Mouse (Mus musculus) lung, adult 2 months (tissue): Measurements from ENCODE around the gene Esp31. TPM values are rescaled to one million over a fixed set of nuclear protein-coding genes. Genes with fewer than 3 reads are reported as not detected.

ENCODE experiments used
- DNase-seq: peaks from one replicate; pipeline ENCODE4 v3.0.0; 2022
- H3K4me1 ChIP-seq: fragments of 200-500 bp; 2 replicates; pipeline ENCODE4 v1.6.1; 2011; ENCODE audit warnings: low read length; ENCODE audit not compliant: control insufficient read depth, insufficient read depth
- H3K4me3 ChIP-seq: fragments of 200-500 bp; replicated peaks from 2 replicates; pipeline ENCODE3; 2011; ENCODE audit warnings: low read depth, mild to moderate bottlenecking, control low read depth, low read length; ENCODE audit errors: extremely low read depth
- CTCF ChIP-seq: fragments of 200-500 bp; IDR thresholded peaks from 2 replicates; pipeline ENCODE4 v1.5.1; 2011; ENCODE audit warnings: mild to moderate bottlenecking, low read length, control low read depth; ENCODE audit not compliant: insufficient read depth
- POLR2A ChIP-seq: fragments of 200-500 bp; IDR thresholded peaks from 2 replicates; pipeline ENCODE4 v1.6.1; 2011; ENCODE audit warnings: low read depth, mild to moderate bottlenecking, control low read depth, low read length, borderline replicate concordance; ENCODE audit errors: extremely low read depth
- WGBS: fragments of 180-500 bp; shearing (Covaris S2); methylation state at CpG from one replicate; pipeline ENCODE4 v1.1.7; 2018; 5-methylcytosine and 5-hydroxymethylcytosine counted together
- polyA plus RNA-seq: library from polyadenylated mRNA; depleted of rRNA; stranded (reverse); fragments of >200 nt; gene quantifications from 2 replicates; pipeline ENCODE4 v1.2.3, GENCODE M21; 2012; rRNA removed

The Esp31 gene
- not detected in 2 replicates for polyA plus RNA-seq

DNA sequence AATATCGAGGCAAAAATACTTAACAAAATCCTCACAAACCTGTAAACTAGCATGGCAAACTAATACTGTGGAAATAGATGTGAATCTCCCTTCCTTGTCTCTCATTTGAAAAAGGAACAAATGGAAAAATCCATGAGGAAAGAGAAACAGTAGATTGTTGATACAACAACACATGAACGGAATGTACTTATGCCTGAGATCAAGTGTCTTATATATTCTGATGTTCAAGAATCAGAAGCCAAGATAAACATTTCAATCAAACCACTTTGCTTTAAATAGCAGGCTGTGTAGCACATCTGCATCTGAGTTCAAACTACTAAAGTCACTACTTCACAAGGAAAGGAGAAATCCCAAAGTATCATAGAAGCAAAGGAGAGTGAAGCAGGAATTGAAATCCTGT is at the start of gene Esp31:
TSS of gene Esp31 (plus strand) at position 301 of the 400 bp plus-strand sequence.
- no peak within 1 kb of the TSS for H3K4me3 ChIP-seq
- WGBS = 55% methylated on average over 2 of the region's 2 CpGs
- H3K4me1 ChIP-seq = no peaks in the 10 kb centered on the region
- no peak for DNase-seq
- TF ChIP-seq CTCF = no peak
- TF ChIP-seq POLR2A = no peak

Other genes with a start within 250 kb of the Esp31 start
- not detected in 2 replicates for gene Esp36, start 219.3 kb upstream of the Esp31 start, polyA plus RNA-seq
- gene Esp34, start 85.3 kb upstream of the Esp31 start, polyA plus RNA-seq = not detected in 2 replicates